Mouse (Mus musculus): ENCODE measurements around the gene Egfem1. TPM values are rescaled to one million over a fixed set of nuclear protein-coding genes. Genes with fewer than 3 reads are reported as not detected.

Egfem1 gene
- not detected in 3 replicates for total RNA-seq (2017)

DNA sequence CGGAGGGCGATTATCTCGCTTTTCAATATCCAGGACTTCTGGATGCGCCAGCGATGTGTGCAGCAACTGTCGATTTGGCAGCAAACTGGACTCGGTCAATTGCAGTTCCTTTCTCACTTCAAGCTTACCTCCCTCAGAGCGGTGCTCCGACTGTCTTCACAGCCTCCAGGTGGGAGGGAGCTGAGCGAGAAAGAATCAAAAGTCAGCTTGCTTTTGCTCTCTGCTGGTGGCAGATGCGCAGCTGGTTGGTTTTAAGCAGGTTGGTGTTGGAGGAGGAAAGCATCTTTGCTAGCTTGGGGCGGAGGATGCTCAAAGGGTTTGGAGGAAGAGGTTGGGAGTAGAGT lies at the start of gene Egfem1:
TSS of gene Egfem1 (plus strand) at position 72 of the 344 bp plus-strand sequence.
- no peak for ATAC-seq (replicated peaks; ENCODE audit: insufficient number of reproducible peaks, low FRiP score, low TSS enrichment, poor library complexity, severe bottlenecking)

DNA sequence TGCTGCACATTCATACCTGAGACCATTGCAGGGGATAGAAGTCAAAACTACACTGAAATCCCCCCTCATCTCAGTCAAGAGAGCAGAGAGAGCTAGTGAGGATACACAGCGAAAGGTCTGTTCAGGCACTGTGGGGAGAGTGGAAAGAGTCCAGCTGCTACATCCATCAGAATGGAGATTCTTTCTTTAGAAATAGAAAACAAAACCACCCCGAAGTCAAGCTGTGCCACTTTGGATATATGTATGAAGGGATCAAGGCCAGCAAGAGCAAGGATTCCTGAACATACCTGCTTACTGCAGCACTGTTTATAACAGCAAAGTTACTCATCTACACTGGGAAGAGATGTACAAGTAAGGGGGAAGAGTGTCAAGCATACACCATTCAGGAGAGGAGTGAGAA lies 48.7 kb upstream of the Egfem1 start:
- ATAC-seq (replicated peaks; ENCODE audit: insufficient number of reproducible peaks, low FRiP score, low TSS enrichment, poor library complexity, severe bottlenecking): no peak

GRCm38 (mm10) chr3:29036146-29036545 lies 45.7 kb upstream of the Egfem1 start:
- ATAC-seq (replicated peaks; ENCODE audit: insufficient number of reproducible peaks, low FRiP score, low TSS enrichment, poor library complexity, severe bottlenecking): no peak

GRCm38 (mm10) chr3:29036620-29037019 lies 45.2 kb upstream of the Egfem1 start:
- ATAC-seq (replicated peaks; ENCODE audit: insufficient number of reproducible peaks, low FRiP score, low TSS enrichment, poor library complexity, severe bottlenecking): no peak

- no peak for ATAC-seq (replicated peaks; ENCODE audit: insufficient number of reproducible peaks, low FRiP score, low TSS enrichment, poor library complexity, severe bottlenecking)
These were observed 41.8 kb upstream of the Egfem1 start for GRCm38 (mm10) chr3:29040064-29040463.

- ATAC-seq (replicated peaks; ENCODE audit: insufficient number of reproducible peaks, low FRiP score, low TSS enrichment, poor library complexity, severe bottlenecking): no peak
These were observed 35.5 kb upstream of the Egfem1 start for GRCm38 (mm10) chr3:29046281-29046680.

DNA sequence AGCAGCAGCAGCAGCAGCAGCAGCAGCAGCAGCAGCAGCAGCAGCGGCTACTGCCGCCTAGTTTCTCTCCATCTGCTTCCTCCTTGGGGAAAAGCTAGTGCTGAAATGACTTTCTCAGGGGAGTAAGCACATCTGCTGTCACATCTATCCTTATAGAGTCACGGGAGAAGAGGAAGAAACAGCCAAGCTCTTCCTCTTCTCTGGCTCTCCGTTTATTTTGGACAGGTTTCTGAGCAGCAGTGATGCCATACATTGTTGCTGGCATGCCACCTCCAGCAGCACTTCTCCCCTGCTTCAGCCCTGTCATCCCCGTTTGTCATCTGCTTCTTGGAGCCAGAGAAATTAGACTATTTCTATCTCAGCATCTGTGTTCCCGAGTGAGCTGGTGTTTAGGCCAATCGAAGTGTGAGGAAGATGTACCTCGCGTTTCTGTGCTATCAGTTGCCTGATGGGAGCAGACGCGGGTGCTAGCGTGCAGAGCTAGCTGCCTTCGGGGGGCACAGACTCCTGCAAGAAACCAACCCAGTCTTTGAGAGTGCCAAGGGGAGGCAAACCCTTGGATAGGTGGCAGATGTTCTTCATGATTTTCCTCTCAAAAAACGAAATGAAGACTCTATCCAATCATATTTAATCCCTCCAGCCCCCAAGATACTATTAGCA lies 34.4 kb upstream of the Egfem1 start:
- ATAC-seq (replicated peaks; ENCODE audit: insufficient number of reproducible peaks, low FRiP score, low TSS enrichment, poor library complexity, severe bottlenecking): no peak

- no peak for ATAC-seq (replicated peaks; ENCODE audit: insufficient number of reproducible peaks, low FRiP score, low TSS enrichment, poor library complexity, severe bottlenecking)
These were observed 18.7 kb upstream of the Egfem1 start for GRCm38 (mm10) chr3:29063156-29063555.

- ATAC-seq (replicated peaks; ENCODE audit: insufficient number of reproducible peaks, low FRiP score, low TSS enrichment, poor library complexity, severe bottlenecking): no peak
These were observed 13.3 kb upstream of the Egfem1 start for GRCm38 (mm10) chr3:29068428-29069098.

GRCm38 (mm10) chr3:29071315-29071714 lies 10.5 kb upstream of the Egfem1 start:
- ATAC-seq (replicated peaks; ENCODE audit: insufficient number of reproducible peaks, low FRiP score, low TSS enrichment, poor library complexity, severe bottlenecking): no peak

DNA sequence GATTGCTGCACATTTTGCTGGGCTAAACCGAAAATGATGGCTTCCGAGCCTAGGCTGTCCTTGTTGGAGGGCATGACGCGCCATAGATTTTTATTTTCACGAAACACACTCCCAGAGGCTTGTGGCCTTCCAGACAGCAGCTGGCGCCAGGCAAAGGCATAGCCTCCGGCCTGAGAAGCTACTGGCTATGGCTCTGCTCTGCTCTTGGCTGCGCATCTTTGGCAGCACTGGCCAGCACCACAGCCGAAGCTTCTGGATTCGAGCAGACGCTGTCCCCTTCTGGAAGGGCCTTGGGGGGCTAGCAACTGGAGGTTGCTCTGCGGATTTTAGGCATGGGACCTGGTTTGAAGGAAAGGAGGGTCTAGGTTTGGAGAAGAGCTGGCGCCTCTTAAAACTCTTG lies 306 bp upstream of the Egfem1 start:
- no peak for ATAC-seq (replicated peaks; ENCODE audit: insufficient number of reproducible peaks, low FRiP score, low TSS enrichment, poor library complexity, severe bottlenecking)

GRCm38 (mm10) chr3:29082296-29082995 lies 623 bp downstream of the Egfem1 start:
- no peak for ATAC-seq (replicated peaks; ENCODE audit: insufficient number of reproducible peaks, low FRiP score, low TSS enrichment, poor library complexity, severe bottlenecking)

DNA sequence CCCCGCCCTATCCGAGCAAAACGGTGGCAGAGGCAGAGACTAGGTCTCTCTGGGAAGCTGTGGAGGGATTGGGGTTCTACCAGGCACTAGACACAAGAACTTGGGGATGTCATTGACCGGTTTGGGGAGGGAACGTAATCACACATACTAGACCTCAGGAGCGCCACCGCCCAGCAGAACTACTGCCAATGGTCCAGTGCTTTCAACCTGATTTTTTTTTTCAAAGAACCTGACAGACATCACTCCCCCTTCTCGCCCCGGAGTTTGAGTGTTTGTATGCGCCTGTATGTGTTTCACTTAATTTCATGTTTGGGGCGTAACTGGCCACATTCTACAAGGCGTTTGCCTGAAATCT lies 1.1 kb downstream of the Egfem1 start:
- ATAC-seq (replicated peaks; ENCODE audit: insufficient number of reproducible peaks, low FRiP score, low TSS enrichment, poor library complexity, severe bottlenecking): no peak

DNA sequence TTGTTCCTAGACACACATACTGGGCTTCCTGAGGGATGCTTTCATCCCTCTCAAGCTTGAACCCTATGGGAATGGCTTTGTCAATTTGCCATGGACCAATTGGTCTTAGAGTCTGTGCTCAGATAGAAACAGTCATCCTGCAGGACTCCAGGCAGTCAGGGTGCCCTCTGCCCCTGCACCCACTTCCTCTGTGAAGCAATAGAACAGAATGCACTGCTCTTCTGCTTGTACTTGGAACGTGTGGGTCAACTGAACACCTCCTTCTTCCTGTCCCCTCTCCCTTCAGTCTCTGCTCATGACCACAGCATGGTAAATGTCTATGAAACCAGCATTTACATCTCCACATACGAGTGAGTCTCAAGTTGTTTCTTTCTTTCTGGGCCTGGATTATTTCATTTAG lies 16.6 kb downstream of the Egfem1 start:
- no peak for ATAC-seq (replicated peaks; ENCODE audit: insufficient number of reproducible peaks, low FRiP score, low TSS enrichment, poor library complexity, severe bottlenecking)

GRCm38 (mm10) chr3:29106016-29106723 lies 24.3 kb downstream of the Egfem1 start:
- ATAC-seq (replicated peaks; ENCODE audit: insufficient number of reproducible peaks, low FRiP score, low TSS enrichment, poor library complexity, severe bottlenecking): no peak

- no peak for ATAC-seq (replicated peaks; ENCODE audit: insufficient number of reproducible peaks, low FRiP score, low TSS enrichment, poor library complexity, severe bottlenecking)
These were observed 25.3 kb downstream of the Egfem1 start for GRCm38 (mm10) chr3:29107134-29107533.

DNA sequence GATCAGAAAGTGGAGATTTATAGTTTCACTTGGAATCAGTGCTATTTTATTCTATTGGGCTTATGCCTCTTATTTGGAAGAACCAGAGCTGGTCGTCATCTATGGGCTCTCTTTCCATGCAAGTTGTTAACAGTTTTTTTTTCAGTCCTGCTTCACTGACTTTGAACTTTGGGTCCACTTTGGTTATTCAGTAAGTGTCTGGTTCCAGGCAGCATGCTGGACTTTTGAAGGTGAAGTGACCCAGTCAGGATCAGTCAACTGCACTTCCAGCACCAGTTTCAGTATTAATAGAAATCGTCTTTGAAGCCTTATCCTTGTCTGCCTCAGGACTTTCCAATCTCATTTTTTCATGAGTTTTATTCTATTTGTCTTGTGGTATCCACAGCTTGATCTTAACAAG lies 28.5 kb downstream of the Egfem1 start:
- no peak for ATAC-seq (replicated peaks; ENCODE audit: insufficient number of reproducible peaks, low FRiP score, low TSS enrichment, poor library complexity, severe bottlenecking)

- no peak for ATAC-seq (replicated peaks; ENCODE audit: insufficient number of reproducible peaks, low FRiP score, low TSS enrichment, poor library complexity, severe bottlenecking)
These were observed 32.7 kb downstream of the Egfem1 start for GRCm38 (mm10) chr3:29114517-29114916.

DNA sequence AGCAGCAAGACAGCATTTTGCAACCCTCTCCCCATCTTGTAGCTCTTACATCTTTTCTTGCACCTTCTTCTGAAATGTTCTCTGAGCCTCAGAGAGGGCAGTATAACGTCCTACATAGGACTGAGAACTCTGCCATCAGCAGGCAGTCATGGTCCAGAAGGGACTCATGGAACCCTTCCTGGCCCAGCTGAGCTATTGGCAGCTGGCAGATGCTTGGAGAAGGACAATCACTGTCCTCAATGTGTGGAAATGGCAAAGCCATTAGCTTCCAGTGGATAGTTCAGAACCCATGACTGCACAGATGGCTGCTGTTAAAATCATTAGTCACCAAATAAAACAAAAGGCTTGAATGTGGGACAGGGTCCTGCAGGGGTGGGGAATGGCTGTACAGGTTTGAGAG lies 35.6 kb downstream of the Egfem1 start:
- ATAC-seq (replicated peaks; ENCODE audit: insufficient number of reproducible peaks, low FRiP score, low TSS enrichment, poor library complexity, severe bottlenecking): no peak

- no peak for ATAC-seq (replicated peaks; ENCODE audit: insufficient number of reproducible peaks, low FRiP score, low TSS enrichment, poor library complexity, severe bottlenecking)
These were observed 40.7 kb downstream of the Egfem1 start for GRCm38 (mm10) chr3:29122556-29122955.

All from monocyte, adult 5-6 weeks (primary cell).